Mouse (Mus musculus) embryo, embryonic 10 days (tissue): ENCODE data around the gene Dhx32.

Experiments
- DNase-seq: peaks from one replicate; pipeline ENCODE4 v3.0.0-alpha.2; 2015; ENCODE audit warnings: low spot score

The Dhx32 gene

DNA sequence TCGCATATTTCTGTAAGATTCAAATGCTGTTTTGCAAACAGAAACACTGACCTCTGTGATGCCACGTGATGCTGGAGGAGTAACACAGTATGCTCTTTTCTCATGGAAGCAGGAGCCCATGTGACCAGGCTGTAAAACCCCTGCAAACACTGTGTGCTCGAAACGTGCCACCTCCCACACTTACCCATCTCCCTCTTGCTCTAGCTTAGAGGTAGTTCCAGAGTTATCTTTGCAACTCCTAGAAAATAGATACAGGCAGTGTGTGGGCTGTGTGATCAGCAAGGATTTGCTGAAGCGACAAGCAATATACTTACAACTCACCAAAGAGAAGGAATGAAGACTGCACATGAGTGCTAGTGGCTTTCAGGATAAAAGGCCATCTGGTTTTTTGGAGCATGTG, 14.0 kb downstream of the Dhx32 start:
- no peak for DNase-seq

GRCm38 (mm10) chr7:133768027-133768426, 14.5 kb downstream of the Dhx32 start:
- no peak for DNase-seq

DNA sequence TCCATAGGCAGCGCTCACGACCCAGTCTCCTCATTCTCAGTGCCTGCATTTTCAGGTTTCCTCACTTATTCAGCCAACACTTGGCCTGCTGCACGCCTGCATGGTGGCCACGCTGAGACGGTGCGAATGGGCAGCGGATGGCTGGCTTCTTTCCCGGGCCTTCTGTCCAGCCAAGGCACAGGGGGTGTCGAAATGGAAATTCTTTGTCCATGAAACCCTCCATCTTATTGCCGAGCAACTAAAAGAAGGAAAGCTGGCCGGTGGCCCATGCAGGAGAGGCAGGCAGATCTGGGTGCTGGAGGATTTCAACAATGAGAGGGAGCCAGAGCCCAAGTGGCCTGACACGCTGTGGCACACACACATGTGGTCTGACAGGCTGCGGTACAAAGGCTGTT, 16.7 kb downstream of the Dhx32 start:
- DNase-seq: no peak

GRCm38 (mm10) chr7:133765240-133765848, 17.2 kb downstream of the Dhx32 start:
- no peak for DNase-seq

DNA sequence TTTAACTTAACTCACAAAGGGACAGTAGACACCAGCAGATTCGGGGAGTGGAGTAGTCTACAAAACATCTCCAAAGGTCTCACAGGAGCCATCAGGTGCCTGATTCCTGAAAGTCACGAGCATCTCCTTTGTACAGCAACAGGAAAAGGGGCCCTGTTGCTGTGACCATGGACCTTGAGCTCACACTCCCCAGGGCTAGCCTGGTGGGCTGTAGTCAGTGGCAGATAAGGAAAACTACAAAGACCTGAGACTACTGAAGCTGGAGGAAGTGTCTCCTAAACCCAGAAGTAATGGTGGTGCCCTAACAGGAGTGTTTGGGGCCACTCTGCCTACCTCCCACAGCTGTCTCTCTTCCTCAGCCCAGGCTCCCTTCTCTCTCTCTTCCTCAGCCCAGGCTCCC, 18.1 kb downstream of the Dhx32 start:
- no peak for DNase-seq

GRCm38 (mm10) chr7:133762696-133763095, 19.8 kb downstream of the Dhx32 start:
- no peak for DNase-seq

DNA sequence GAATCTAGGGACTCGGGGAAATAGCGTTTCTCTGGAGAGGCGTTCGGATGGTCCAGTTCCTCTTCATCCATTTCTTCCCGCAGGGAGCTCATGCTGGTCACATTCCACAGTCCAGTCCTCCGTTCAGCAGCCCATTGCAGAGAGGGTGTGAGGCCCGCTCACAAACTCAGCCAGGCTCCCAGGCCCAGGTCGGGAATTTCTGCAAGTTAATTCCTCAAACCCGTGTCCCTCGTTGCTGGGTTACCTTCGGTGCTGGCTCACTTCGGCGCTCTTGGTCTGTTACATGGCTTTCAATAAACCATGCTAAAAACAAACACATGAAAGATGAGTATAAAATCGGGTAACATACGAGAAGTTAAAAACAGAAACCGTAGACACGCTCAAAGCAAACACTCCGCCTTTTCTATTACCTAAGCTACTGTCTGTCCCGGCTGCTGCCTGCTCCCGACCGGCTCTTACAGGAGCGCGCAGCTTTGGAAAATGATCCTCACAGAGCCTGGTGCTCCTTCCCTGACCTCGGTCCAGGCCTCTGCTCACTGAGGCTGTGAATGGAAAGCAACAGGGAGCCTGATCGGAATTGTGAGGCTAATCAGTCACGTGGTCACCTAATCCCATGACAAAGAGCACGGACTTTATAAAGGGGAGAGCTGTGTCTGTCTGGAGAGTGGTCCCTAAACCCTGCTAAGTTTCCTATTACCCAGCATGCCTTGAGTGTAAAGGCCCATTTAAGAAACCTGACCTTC, 22.7 kb downstream of the Dhx32 start:
- DNase-seq: peak; percentile 93

- DNase-seq: no peak
Measured at GRCm38 (mm10) chr7:133758716-133759115, 23.8 kb downstream of the Dhx32 start.

- no peak for DNase-seq
Measured at GRCm38 (mm10) chr7:133757961-133758455, 24.5 kb downstream of the Dhx32 start.

DNA sequence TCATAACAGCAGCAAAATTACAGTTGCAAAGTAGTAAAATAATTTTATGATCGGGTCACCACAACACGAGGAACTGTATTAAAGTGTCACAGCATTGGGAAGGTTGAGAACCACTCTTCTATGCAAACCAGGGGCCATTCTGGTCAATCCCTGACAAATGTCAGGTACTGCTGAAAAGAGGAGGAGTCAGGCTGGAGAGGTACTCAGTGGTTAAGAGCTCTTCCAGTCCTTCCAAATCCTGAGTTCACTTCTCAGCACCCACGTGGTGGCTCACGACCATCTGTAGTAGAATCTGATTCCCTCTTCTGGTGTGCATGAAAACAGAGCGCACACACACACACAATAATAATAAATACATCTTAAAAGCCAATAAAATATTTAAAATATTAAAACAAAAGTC, 31.4 kb downstream of the Dhx32 start:
- no peak for DNase-seq

- DNase-seq: no peak
Measured at GRCm38 (mm10) chr7:133750666-133751065, 31.9 kb downstream of the Dhx32 start.

DNA sequence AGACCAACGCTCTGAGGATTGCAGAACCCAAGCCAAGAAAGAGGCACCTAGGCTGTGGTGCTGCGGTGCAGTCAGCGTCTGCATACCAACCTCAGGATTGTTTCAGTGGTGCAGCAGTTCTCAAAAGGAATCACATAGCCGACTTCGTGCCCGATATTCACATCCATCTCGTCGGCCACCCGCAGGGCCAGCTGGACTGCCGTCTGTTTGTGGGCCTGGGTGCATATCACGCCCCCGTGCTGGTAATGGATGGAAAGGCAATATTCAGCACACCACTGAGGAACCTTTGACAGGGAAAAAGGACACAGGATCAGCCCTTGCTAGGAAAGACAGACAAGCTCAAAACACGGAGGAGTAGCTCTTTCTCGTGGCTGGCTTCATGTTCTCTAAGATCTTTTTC, 33.8 kb downstream of the Dhx32 start:
- DNase-seq: no peak

DNA sequence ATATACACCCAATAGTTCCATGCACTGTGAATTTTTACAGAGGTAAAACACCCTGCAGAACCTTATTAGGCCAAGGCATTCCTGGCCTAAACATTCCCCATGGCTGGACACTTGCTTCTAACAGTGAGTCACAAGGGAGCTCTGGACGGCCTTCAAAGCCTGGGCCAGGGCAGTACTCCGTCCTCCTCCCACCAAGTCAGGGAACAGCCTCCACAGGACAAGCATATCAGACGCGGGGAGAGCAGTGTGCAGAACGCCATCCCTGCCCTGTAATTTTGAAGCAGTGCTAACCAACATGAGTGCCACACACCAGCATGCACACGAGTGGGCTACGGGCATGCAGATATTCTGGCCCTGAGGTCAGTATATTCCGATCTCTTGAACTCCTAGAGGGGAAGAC, 35.2 kb downstream of the Dhx32 start:
- no peak for DNase-seq

- no peak for DNase-seq
Measured at GRCm38 (mm10) chr7:133744701-133745100, 37.8 kb downstream of the Dhx32 start.

DNA sequence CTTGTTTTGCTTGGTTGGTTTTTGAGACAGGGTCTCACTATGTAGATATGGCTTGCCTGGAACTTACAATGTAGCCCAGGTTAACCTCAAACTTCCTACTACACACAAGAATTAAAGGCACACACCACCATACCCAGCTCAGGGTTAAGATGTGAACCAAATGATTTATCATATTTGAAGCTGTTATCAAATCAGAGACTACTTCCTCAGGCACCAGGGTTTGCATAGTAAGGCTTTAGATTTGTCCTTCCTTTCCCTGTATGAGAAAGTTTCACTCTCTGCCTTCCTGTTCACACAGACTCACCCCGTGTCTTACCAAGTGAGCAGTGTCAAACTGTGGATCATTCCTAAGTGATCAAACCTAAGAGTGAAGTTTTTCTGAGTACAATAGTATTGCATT, 38.3 kb downstream of the Dhx32 start:
- no peak for DNase-seq

DNA sequence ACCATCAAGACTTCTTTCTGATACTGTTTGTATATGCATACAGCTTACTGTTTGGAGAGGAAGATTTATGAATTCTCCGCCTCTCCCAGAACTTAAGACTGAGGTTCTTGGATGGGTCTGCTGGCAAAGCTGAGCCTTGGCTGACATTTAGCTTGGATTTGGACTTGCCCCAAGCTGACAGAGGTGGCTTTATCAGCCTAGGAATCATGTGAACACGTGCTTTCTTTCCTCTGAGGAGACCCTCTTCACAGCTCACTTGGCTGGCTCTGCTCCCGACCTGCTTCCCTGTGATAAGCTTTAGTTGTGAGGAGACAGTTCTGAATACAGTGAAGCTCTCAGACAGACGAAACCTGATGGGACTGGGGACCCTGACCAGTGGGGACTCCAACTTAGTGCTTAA, 38.9 kb downstream of the Dhx32 start:
- DNase-seq: no peak

DNA sequence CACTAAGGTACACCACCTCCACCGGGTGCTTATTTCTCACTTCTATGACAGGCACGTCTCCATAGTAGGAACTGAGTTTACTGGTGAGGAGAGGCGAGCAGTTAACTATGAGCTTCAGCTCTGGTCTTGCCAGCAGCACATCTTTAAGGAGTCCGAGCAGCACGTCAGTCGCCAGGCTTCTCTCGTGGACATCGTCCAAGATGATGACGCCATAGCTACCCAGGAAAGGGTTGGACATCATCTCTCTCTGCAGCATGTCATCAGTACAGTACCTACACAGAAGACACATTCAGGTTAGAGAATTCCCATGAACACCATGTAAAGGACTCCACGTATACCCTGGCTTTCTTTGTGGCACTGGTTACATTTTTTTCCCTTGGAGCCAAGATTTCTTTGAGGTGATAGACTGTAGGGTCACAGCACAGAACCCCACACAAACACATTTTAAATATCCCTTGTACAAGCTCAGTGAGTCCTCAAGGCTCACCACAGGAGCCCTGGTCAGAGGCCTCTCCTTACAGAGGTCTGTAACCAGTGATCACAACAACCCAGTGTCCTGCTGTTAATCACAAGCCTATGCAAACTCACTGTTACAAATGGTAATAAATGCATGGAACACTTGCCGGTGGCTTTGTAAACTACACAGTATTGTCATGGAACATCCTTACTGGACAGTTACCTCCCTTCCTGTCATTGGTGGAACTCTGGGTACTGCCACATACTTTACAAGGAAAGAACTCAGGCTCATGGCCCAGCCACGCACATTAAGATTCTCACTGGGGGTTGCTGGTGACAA, 39.8 kb downstream of the Dhx32 start:
- no peak for DNase-seq

- no peak for DNase-seq
Measured at GRCm38 (mm10) chr7:133740558-133740957, 42.0 kb downstream of the Dhx32 start.

DNA sequence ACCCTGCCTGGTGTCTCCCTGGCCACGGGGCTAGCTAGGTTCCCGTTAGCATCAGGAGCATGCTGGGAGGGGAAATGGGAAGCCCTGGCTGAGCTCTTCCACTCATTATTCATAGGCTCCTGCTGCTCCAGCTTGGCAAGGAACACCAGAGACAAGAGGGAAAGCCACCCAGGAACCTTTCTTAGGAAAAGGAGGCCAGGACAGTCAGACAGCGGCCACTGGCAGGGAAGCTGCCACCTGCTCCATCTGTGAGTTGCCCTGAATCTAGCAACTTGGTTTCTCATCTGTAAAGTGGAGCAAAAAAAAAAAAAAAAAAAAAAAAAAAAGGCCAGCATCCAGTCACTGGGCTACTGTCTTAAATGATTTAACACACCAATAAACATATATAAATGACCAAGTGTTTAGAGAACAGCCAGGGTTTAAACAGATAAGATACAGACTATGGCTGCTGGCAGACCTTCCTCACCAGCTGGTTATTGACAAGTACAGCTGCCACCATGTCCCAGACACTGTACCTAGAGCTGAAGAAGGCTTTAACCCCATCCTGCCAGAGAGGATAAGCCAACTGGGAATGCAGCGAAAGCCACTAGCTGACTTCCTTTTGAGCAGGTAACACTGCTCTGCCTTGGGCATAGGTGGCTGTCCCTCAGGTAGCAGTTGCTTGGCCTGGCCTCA, 50.4 kb downstream of the Dhx32 start:
- DNase-seq: no peak

DNA sequence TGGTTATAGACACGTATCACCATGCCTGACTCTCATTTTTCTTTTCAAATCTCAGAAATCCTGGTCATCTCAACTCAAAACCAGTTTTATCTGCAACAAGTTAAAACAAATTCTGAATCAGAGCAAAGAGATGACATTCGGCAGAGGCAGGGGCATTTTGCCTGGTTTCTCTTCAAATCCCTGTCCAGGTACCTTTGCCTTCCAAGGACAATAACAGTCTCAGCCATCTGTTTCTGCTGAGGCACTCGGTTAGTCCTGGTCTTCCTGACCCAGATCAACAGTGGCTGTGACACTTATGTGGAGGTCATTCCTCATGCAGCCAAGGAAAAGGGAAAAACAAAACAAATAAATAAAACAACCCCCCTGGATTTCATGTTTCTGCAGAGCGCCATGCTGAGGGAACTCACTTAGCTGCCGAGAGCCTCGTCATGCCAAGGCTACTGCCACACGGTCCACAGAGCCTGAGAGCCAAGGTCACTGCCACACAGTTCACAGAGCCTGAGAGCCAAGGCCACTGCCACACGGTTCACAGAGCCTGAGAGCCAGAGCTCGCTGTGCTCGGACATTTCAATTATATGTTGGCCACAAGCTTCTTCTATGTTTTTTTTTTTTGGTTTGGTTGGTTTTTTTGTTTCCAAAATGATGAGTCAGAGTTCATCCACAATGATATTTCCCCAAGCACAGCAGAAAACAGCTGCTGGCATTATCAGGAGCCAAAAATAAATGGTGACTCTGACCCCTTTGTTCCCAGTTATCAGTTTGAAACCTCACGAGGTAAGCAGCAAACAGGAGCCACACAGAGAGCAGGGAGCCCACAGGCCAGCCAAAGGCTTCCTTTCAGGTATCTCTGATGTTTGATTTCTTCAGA, 52.0 kb downstream of the Dhx32 start:
- no peak for DNase-seq

GRCm38 (mm10) chr7:133729351-133729750, 53.2 kb downstream of the Dhx32 start:
- DNase-seq: no peak
